Mouse (Mus musculus) midbrain, embryonic 11.5 days (tissue): ENCODE measurements around the gene Bbs9. TPM values are rescaled to one million over a fixed set of nuclear protein-coding genes. Genes with fewer than 3 reads are reported as not detected.

Experiments
- ATAC-seq: fragments of 200-750 bp; cut with Nextera tagmentation; 2 replicates; pipeline ENCODE4 v1.8.0; 2017; ENCODE audit warnings: moderate TSS enrichment, moderate library complexity; ENCODE audit not compliant: low FRiP score
- DNase-seq: peaks from one replicate; pipeline ENCODE4 v3.0.0; 2015; ENCODE audit warnings: low spot score; ENCODE audit errors: missing footprints
- H3K27ac ChIP-seq: fragments of 300-500 bp; sonication (generic); 2 replicates; pipeline ENCODE4 v1.5.1; 2014; ENCODE audit warnings: low read depth, low read length
- H3K27me3 ChIP-seq: fragments of 300-500 bp; sonication (generic); 2 replicates; pipeline ENCODE4 v1.6.1; 2014; ENCODE audit warnings: mild to moderate bottlenecking, low read length, moderate library complexity, mixed read lengths; ENCODE audit not compliant: control insufficient read depth, insufficient read depth
- H3K36me3 ChIP-seq: fragments of 300-500 bp; sonication (generic); 2 replicates; pipeline ENCODE4 v1.6.1; 2014; ENCODE audit warnings: mild to moderate bottlenecking, low read length, moderate library complexity, mixed read lengths; ENCODE audit not compliant: control insufficient read depth, insufficient read depth
- H3K4me1 ChIP-seq: fragments of 300-500 bp; sonication (generic); 2 replicates; pipeline ENCODE4 v1.6.1; 2014; ENCODE audit warnings: low read length; ENCODE audit not compliant: control insufficient read depth, insufficient read depth
- H3K4me2 ChIP-seq: fragments of 300-500 bp; sonication (generic); 2 replicates; pipeline ENCODE4 v1.6.1; 2014; ENCODE audit warnings: mild to moderate bottlenecking, moderate library complexity
- H3K4me3 ChIP-seq: fragments of 300-500 bp; sonication (generic); 2 replicates; pipeline ENCODE4 v1.5.1; 2014; ENCODE audit warnings: low read depth, low read length
- H3K9ac ChIP-seq: fragments of 300-500 bp; sonication (generic); 2 replicates; pipeline ENCODE4 v1.6.1; 2014; ENCODE audit warnings: low read length
- H3K9me3 ChIP-seq: fragments of 300-500 bp; sonication (generic); 2 replicates; pipeline ENCODE4 v1.6.1; 2016; ENCODE audit warnings: low read length; ENCODE audit not compliant: control insufficient read depth
- WGBS: fragments of 180-500 bp; shearing (Covaris S2); extraction: QIAGEN DNeasy Blood & Tissue Kit; methylation state at CpG from one replicate; pipeline ENCODE4 v1.1.7; 2014; 5-methylcytosine and 5-hydroxymethylcytosine counted together
- polyA plus RNA-seq: library from polyadenylated mRNA; unstranded; fragments of >200 nt; fragmentation: Nextera tagmentation; extraction: Ambion mirVana; gene quantifications from 2 replicates; pipeline ENCODE4 v1.2.1, GENCODE M21; 2014

Bbs9 gene
- polyA plus RNA-seq, 1 experiment from 2014 or later, result 17.4 TPM

- H3K36me3 ChIP-seq, result no peaks in the 10 kb centered on the region
- WGBS, result 92% methylated on average over 9 of the region's 9 CpGs
- H3K27me3 ChIP-seq, result no peaks in the 10 kb centered on the region
- DNase-seq (peak; percentile 54), ATAC-seq (no peak)
- no peak overlapping the region for H3K4me2 ChIP-seq
- H3K9ac ChIP-seq, result no peak overlapping the region
- no peaks in the 10 kb centered on the region for H3K4me1 ChIP-seq
- H3K27ac ChIP-seq, result no peak overlapping the region
- H3K4me3 ChIP-seq, result no peak overlapping the region
- no peaks in the 10 kb centered on the region for H3K9me3 ChIP-seq
These were observed 314.1 kb downstream of the Bbs9 start for GRCm38 (mm10) chr9:22789380-22790168.

GRCm38 (mm10) chr9:22791208-22791607 lies 315.7 kb downstream of the Bbs9 start:
- ATAC-seq, result no peak
- H3K4me1 ChIP-seq, result no peaks in the 10 kb centered on the region
- no peak overlapping the region for H3K27ac ChIP-seq
- H3K4me3 ChIP-seq, result no peak overlapping the region
- H3K36me3 ChIP-seq, result no peaks in the 10 kb centered on the region
- WGBS, result 94% methylated on average over 5 of the region's 5 CpGs
- no peaks in the 10 kb centered on the region for H3K27me3 ChIP-seq
- no peak overlapping the region for H3K9ac ChIP-seq
- H3K9me3 ChIP-seq, result no peaks in the 10 kb centered on the region
- no peak overlapping the region for H3K4me2 ChIP-seq
- DNase-seq, result peak; percentile 0

- 89% methylated on average over 9 of the region's 9 CpGs for WGBS
- Histone ChIP-seq H3K9me3 (no peaks in the 10 kb centered on the region), H3K4me3 (no peak overlapping the region), H3K36me3 (no peaks in the 10 kb centered on the region), H3K27ac (no peak overlapping the region), H3K27me3 (no peaks in the 10 kb centered on the region), H3K4me1 (no peaks in the 10 kb centered on the region), H3K4me2 (no peak overlapping the region), H3K9ac (no peak overlapping the region)
- ATAC-seq (no peak), DNase-seq (no peak)
These were observed 316.2 kb downstream of the Bbs9 start for GRCm38 (mm10) chr9:22791750-22792149.

DNA sequence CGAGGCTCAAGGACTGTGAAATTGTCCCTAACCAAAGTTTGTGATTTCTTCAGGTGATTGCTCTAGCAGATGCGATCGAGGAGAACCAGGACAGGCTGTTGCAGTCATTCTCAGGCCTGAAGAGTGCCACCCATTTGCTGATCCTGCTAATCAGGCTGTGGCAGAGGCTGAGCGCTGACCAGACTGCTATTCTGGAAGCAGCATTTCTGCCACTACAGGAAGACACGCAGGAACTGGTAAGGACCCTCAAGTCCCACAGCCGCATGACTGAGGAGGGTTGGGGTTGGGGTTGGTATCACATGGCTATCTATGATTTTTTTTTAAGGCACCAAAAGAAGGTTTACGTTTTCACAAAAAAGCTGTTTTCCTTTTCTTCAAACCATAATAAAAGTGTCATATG lies 318.2 kb downstream of the Bbs9 start:
- H3K36me3 ChIP-seq, result no peaks in the 10 kb centered on the region
- no peak for DNase-seq
- no peak overlapping the region for H3K4me3 ChIP-seq
- H3K27ac ChIP-seq, result no peak overlapping the region
- H3K4me2 ChIP-seq, result no peak overlapping the region
- H3K4me1 ChIP-seq, result no peaks in the 10 kb centered on the region
- H3K9me3 ChIP-seq, result no peaks in the 10 kb centered on the region
- no peaks in the 10 kb centered on the region for H3K27me3 ChIP-seq
- WGBS, result 88% methylated on average over 7 of the region's 7 CpGs
- H3K9ac ChIP-seq, result no peak overlapping the region
- ATAC-seq, result no peak

DNA sequence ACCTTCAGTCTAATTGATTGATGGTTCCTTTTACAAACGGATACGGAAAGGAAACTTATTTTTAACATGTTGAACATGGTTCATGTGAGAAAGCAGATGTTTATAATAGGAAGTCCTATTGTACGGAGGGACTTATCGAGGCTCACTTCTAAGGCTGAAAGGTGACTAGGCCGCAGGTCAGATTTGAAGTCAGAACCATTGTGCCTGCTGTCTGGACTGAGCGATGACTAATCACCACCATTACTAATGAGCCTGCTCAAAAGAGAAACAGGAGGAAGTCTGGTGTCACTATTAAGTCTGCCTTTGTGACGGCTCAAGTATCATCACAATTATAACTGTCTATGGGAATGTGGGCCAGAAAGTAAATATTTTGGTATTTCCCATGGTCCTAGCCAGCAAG lies 325.2 kb downstream of the Bbs9 start:
- H3K9me3 ChIP-seq, result no peaks in the 10 kb centered on the region
- H3K4me1 ChIP-seq, result no peaks in the 10 kb centered on the region
- no peaks in the 10 kb centered on the region for H3K36me3 ChIP-seq
- no peaks in the 10 kb centered on the region for H3K27me3 ChIP-seq
- H3K9ac ChIP-seq, result no peak overlapping the region
- 81% methylated on average over 7 of the region's 7 CpGs for WGBS
- no peak for ATAC-seq
- no peak overlapping the region for H3K27ac ChIP-seq
- H3K4me2 ChIP-seq, result no peak overlapping the region
- H3K4me3 ChIP-seq, result no peak overlapping the region
- no peak for DNase-seq

- DNase-seq (peak; percentile 19), ATAC-seq (no peak)
- 88% methylated on average over 1 of the region's 1 CpGs for WGBS
- no peaks in the 10 kb centered on the region for H3K4me1 ChIP-seq
- H3K9ac ChIP-seq, result no peak overlapping the region
- H3K9me3 ChIP-seq, result no peaks in the 10 kb centered on the region
- no peak overlapping the region for H3K4me2 ChIP-seq
- H3K27me3 ChIP-seq, result no peaks in the 10 kb centered on the region
- H3K27ac ChIP-seq, result no peak overlapping the region
- no peak overlapping the region for H3K4me3 ChIP-seq
- no peaks in the 10 kb centered on the region for H3K36me3 ChIP-seq
These were observed 330.5 kb downstream of the Bbs9 start for GRCm38 (mm10) chr9:22805981-22806380.

DNA sequence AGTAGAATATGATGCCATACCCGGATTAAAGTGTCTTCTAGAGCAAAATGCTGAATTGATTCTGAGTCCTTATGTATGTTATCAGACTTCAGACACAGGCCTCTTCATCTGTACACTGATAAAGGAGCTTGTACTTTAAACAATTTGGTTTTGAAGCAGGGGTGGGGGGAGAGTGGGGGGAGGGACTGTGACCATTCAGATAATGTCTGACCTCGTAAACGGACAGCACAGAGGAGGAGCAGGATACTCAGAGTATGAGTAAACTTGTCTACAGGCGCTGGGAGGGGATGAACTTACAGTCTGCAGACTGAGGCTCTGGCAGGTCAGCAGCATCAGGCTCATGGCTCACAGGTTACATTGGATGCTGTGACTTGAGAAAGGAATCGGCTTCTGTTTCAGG lies 331.0 kb downstream of the Bbs9 start:
- Histone ChIP-seq H3K4me2 (no peak overlapping the region), H3K36me3 (no peaks in the 10 kb centered on the region), H3K9me3 (no peaks in the 10 kb centered on the region), H3K4me3 (no peak overlapping the region), H3K4me1 (no peaks in the 10 kb centered on the region), H3K27ac (no peak overlapping the region), H3K9ac (no peak overlapping the region), H3K27me3 (no peaks in the 10 kb centered on the region)
- DNase-seq, result peak; percentile 39
- 81% methylated on average over 5 of the region's 5 CpGs for WGBS
- ATAC-seq, result no peak

DNA sequence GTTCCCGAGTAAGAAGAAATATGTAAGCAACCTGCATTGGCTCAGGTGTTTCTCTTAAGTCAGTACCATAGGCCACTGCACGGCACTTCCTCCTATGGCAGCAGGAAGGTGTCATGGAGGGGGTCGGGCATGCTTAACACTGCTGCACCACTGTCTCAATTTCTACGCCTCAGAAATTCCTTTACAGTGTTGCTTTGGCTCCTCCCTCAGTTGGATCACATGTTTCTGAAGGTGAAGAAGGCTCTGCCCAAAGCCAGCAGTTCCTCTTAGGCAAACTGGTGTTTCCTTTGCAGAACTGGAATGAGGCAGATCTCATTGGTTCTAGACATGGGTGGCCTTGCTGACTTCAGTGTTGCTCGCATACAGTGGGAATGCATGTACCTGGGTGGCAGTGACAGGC lies 332.2 kb downstream of the Bbs9 start:
- Histone ChIP-seq H3K36me3 (no peaks in the 10 kb centered on the region), H3K27ac (no peak overlapping the region), H3K9me3 (no peaks in the 10 kb centered on the region), H3K4me2 (no peak overlapping the region), H3K4me1 (no peaks in the 10 kb centered on the region), H3K27me3 (no peaks in the 10 kb centered on the region), H3K9ac (no peak overlapping the region), H3K4me3 (no peak overlapping the region)
- ATAC-seq, result no peak
- 79% methylated on average over 5 of the region's 5 CpGs for WGBS
- no peak for DNase-seq

- H3K27ac ChIP-seq, result no peak overlapping the region
- no peaks in the 10 kb centered on the region for H3K4me1 ChIP-seq
- H3K9ac ChIP-seq, result no peak overlapping the region
- DNase-seq (no peak), ATAC-seq (no peak)
- no peak overlapping the region for H3K4me3 ChIP-seq
- no peaks in the 10 kb centered on the region for H3K36me3 ChIP-seq
- no peaks in the 10 kb centered on the region for H3K27me3 ChIP-seq
- WGBS, result 88% methylated on average over 4 of the region's 4 CpGs
- no peak overlapping the region for H3K4me2 ChIP-seq
- no peaks in the 10 kb centered on the region for H3K9me3 ChIP-seq
These were observed 334.2 kb downstream of the Bbs9 start for GRCm38 (mm10) chr9:22809621-22810126.
